Mouse (Mus musculus) layer of hippocampus, postnatal 10 days (tissue): ENCODE measurements around the gene Tubb5. TPM values are rescaled to one million over a fixed set of nuclear protein-coding genes. Genes with fewer than 3 reads are reported as not detected.
"Not testable (repeated sequence)": the region's sequence is repeated elsewhere in the genome, so short reads cannot be mapped to it uniquely, and the experiment has no call there.

Source experiments
- DNase-seq, 2 experiments: peaks; one replicate each; pipeline ENCODE4 v3.0.0; 2021; ENCODE audit warnings: low spot score in 2 of 2
- total RNA-seq, 2 experiments: library from RNA; stranded (reverse); gene quantifications; 2 replicates each; pipeline ENCODE4 v1.2.3; 2021

Tubb5 gene
- total RNA-seq, 2 experiments from 2014 or later: 1,119 to 1,208 TPM

GRCm38 (mm10) chr17:35861198-35861857 lies 23.2 kb upstream of the Tubb5 start, which contains the start of gene Nrm:
Gene Nrm (plus strand): TSS chr17:35861318.
- DNase-seq: peak; percentile 90 to 92

GRCm38 (mm10) chr17:35860831-35861197 lies 22.7 kb upstream of the Tubb5 start:
- peak in 1 of 2 experiments; percentile 40 for DNase-seq

GRCm38 (mm10) chr17:35859835-35860234 lies 21.7 kb upstream of the Tubb5 start:
- DNase-seq: no peak

- DNase-seq: no peak
Measured at GRCm38 (mm10) chr17:35859371-35859770, 21.3 kb upstream of the Tubb5 start.

DNA sequence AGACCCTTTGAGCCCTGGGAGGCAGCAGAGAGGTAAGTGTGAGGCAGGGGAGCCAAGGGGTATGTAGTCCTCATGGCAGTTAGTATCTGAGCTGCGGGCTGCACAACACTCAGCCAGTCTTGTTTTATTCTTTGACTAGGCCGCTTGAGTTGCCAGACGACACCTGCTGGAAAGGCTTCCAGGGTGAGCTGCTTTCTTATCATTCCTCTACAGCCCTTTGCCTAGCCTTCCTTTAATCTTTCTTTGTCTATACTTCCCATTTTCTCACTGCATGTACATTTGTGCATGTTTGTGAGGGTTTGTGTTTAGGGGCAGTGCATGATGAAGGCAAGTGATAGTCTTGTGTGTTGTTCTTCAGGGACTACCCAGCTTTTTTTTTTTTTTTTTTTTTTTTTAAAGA lies 12.9 kb upstream of the Tubb5 start:
- no peak for DNase-seq

- no peak for DNase-seq
Measured at GRCm38 (mm10) chr17:35848112-35848511, 10.0 kb upstream of the Tubb5 start.

GRCm38 (mm10) chr17:35843514-35843913 lies 5.4 kb upstream of the Tubb5 start:
- DNase-seq: no peak

DNA sequence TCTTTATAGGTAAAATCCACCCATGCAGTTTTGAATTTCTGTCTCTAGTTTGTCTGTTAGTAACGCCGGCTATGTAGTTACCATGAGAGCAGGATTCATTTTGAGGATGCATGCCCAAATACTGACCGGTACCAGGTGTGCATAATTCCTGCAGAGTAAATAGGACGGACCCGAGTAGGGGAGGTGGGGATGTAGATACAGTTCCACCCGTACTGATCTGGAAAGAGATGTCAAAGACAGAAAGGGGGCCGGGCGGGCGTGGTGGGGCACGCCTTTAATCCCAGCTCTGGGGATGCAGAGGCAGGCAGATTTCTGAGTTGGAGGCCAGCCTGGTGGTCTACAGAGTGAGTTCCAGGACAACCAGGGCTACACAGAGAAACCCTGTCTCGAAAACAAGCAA lies 3.9 kb upstream of the Tubb5 start:
- DNase-seq: no peak

GRCm38 (mm10) chr17:35841076-35841950 lies 3.2 kb upstream of the Tubb5 start, which contains the start of gene Mdc1:
Gene Mdc1 (plus strand): TSS chr17:35841515.
- DNase-seq: peak; percentile 99

- DNase-seq: no peak
Measured at GRCm38 (mm10) chr17:35840561-35840960, 2.5 kb upstream of the Tubb5 start.

DNA sequence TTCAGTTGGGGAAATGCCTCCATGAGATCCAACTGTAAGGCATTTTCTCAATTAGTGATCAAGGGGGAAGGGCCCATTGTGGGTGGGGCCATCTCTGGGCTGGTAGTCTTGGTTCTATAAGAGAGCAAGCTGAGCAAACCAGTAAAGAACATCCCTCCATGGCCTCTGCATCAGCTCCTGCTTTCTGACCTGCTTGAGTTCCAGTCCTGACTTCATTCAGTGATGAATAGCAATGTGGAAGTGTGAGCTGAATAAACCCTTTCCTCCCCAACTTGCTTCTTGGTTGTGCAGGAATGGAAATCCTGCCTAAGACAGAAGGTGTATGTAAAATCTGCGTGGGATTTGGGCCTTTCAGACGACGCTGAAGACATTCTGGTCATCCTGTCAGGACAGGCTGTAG lies 896 bp upstream of the Tubb5 start:
- not testable (repeated sequence) for DNase-seq

DNA sequence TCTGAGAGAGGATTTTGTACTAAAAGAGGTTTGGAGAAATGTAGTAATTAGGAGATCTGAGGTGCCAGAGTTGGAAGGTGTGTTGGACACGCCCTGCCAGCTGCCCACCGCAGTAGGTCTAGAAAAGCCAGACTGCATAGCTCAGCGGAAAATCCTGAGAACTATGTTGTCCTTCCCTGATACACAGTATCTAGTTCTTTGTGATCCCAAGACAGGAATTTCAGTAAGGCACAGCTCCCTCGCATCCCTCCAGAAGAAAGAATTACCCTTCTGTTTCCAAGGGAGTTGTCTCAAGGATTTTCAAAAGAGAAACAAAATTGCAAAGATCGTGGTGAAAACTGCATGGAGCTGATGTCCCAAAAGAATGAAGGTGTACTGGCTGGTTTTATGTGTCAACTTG lies 464 bp upstream of the Tubb5 start:
- no peak for DNase-seq

DNA sequence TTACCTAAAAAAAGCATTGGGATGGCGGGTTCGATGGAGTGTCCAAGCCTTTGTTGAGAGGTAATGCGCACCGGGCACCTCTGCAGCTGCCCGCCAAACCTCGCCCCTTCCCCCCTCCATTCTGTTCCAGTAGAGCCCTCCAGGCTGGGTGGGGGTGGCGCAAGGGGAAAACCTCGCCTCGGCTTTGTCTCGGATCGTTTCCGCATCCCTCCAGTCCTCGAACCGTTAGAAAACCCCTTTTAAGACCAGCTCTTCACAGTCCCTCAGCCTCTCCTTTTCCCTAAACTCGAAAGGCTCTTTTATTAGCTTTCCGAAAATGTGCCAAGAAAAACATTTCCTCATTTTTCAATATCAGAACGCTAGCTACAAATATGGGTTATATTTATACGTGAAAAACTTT lies 619 bp downstream of the Tubb5 start:
- peak; percentile 60 to 76 for DNase-seq

GRCm38 (mm10) chr17:35836991-35837422 lies 1.1 kb downstream of the Tubb5 start:
- DNase-seq: peak; percentile 81 to 90

DNA sequence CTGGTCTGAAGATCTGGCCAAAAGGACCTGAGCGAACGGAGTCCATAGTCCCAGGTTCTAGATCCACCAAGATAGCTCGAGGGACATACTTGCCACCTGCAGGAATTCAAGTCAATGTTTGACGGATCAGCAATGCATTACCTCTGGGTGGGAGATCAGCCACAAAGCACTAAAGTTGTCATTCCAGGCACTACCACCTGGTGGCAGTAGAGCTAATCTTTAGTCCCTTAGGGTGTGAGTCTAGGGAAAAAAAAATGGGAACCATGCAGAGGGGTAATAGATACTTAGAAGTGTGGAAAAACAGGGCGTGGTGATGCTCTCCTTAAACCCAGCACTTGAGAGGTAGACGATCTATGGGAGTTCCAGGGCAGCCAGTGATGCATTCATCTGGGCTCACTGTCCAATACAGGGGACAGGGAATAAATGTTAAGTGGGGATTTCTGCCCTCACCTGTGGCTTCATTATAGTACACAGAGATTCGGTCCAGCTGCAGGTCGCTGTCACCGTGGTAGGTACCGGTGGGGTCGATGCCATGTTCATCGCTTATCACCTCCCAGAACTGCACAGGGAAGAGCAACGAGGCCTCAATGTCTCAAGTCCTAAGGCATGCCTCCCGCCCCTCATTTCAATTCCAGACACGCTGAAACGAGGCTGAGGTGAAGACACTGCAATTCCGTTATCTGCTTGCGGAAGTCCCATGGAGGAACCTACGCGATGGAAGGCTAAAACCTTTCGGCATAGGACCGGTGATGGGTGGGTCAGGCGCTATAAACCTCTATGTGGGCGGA lies 1.7 kb downstream of the Tubb5 start:
- DNase-seq: peak; percentile 92 to 94

- DNase-seq: peak in 1 of 2 experiments; percentile 47
Measured at GRCm38 (mm10) chr17:35835424-35836140, 2.5 kb downstream of the Tubb5 start.

DNA sequence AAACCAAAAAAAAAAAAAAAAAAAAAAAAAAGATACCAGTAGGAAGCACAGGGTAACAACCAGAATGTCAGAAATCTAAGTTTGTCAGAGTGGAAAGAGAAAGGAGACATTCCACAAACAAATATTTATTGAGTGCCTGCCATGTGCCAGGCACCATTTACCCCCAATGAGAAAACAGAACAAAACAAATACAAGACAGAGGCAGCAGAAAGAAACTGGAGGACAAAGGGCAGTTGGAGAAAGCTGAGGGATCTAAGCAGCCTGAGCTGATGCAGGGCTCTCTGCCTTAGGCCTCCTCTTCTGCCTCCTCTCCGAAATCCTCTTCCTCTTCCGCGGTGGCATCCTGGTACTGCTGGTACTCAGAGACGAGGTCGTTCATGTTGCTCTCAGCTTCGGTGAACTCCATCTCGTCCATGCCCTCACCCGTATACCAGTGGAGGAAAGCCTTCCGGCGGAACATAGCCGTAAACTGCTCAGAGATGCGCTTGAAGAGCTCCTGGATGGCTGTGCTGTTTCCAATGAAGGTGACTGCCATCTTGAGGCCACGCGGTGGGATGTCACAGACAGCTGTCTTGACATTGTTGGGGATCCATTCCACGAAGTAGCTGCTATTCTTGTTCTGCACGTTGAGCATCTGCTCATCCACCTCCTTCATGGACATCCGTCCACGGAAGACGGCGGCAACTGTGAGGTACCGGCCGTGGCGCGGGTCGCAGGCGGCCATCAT lies 3.2 kb downstream of the Tubb5 start:
- DNase-seq: peak in 1 of 2 experiments; percentile 41

DNA sequence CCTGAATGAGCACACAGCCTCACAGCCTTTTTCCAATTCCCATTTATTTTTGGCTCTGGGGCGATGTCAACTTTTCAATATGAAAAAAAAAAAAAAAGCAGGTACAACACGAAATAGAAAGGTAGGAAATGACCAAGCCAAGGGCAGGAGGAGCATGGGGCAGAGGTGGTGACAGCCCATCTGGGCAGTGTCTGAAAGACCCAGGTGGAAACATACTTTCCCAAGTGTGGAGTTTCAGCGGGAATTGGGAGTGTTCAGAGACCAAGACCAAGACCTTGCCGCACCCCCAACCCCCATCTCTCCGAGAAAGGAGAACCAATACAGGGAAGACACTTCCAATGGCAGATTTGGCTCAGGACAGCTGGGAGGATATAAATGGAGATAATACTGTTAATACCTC lies 4.2 kb downstream of the Tubb5 start:
- no peak for DNase-seq

DNA sequence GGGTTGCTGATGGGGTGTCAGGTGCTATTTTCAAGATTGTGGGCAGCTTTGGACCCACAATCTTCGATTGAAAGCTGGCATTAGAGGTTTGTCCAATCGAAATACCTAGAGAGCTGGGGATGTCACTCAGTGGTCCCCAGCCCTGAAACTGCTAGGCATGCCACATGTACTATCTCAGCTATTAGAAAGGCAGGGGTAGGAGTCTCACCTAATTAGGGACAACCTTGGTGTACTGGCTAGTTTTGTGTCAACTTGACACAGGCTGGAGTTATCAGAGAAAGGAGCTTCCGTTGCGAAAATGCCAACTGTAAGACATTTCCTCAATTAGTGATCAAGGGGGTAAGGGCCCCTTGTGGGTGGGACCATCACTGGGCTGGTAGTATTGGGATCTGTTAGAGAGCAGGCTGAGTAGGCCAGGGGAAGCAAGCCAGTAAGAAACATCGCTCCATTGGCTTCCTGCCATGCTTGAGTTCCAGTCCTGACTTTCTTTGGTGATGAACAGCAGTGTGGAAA lies 4.8 kb downstream of the Tubb5 start:
- DNase-seq: peak; percentile 28 to 43
